Mouse (Mus musculus) testis, adult 2 months (tissue): ENCODE results near the gene Defb48. TPM values are rescaled to one million over a fixed set of nuclear protein-coding genes. Genes with fewer than 3 reads are reported as not detected.

Experiments
- H3K27ac ChIP-seq: fragments of 200-500 bp; 2 replicates; pipeline ENCODE4 v1.5.1; 2012; ENCODE audit warnings: low read depth, low read length; ENCODE audit not compliant: control insufficient read depth, insufficient read depth
- H3K27me3 ChIP-seq: fragments of 200-500 bp; 2 replicates; pipeline ENCODE4 v1.6.1; 2012; ENCODE audit warnings: mild to moderate bottlenecking, low read length, moderate library complexity; ENCODE audit not compliant: control insufficient read depth, insufficient read depth
- H3K36me3 ChIP-seq: fragments of 200-500 bp; 2 replicates; pipeline ENCODE4 v1.6.1; 2012; ENCODE audit warnings: mild to moderate bottlenecking, low read length; ENCODE audit not compliant: control insufficient read depth, insufficient read depth
- H3K4me1 ChIP-seq: fragments of 200-500 bp; 2 replicates; pipeline ENCODE4 v1.6.1; 2012; ENCODE audit warnings: low read length; ENCODE audit not compliant: control insufficient read depth, insufficient read depth
- H3K4me3 ChIP-seq: fragments of 200-500 bp; 2 replicates; pipeline ENCODE4 v1.5.1; 2012; ENCODE audit warnings: low read depth, mild to moderate bottlenecking, low read length, moderate library complexity, mixed read lengths; ENCODE audit not compliant: control insufficient read depth
- CTCF ChIP-seq: fragments of 200-500 bp; IDR thresholded peaks from 2 replicates; pipeline ENCODE4 v1.5.1; 2012; ENCODE audit warnings: low read depth, mild to moderate bottlenecking, inconsistent platforms, low read length, moderate library complexity; ENCODE audit not compliant: control insufficient read depth, insufficient read depth, insufficient replicate concordance
- POLR2A ChIP-seq: fragments of 200-500 bp; IDR thresholded peaks from 2 replicates; pipeline ENCODE4 v1.6.1; 2012; ENCODE audit warnings: low read depth, mild to moderate bottlenecking, inconsistent platforms, low read length, moderate library complexity; ENCODE audit not compliant: control insufficient read depth
- polyA plus RNA-seq: library from polyadenylated mRNA; depleted of rRNA; stranded (reverse); fragments of >200 nt; gene quantifications from 2 replicates; pipeline ENCODE4 v1.2.3, GENCODE M21; 2012

The Defb48 gene
- polyA plus RNA-seq, 1 experiment: not detected

DNA sequence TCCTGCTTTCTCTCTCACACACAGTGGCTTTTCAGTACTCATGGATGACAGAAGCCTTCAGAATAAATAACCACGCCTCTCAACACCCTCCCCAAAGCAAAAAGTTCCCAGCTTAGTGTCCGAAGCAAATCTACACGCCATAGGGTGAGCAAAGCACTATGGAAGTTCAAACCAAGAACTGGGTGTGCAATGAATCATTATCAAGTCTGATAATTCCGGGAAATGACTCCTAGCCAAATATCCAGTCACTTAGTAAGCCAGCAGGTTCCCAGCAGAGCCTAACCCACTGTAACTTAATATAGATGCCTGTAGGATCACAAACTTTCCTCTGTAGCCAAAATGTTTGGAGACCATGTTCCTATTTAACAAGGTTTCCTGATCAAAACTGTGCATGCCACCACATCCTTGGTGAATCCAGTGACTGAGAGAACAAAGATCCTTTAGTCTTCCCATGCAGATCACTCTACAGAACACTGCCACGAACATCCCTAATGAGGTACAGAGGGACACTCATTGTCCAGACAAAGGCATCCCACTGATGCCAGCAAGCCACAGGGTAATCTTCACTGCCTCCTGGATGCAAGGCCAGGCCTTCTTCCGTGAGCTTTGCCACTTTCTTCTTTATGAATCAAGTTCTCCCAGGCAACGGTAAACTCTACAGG, 7.7 kb upstream of the Defb48 start:
- H3K4me1 ChIP-seq: no peaks in the 10 kb centered on the region
- H3K27me3 ChIP-seq: no peaks in the 10 kb centered on the region
- TF ChIP-seq POLR2A (no peak), CTCF (no peak)
- H3K4me3 ChIP-seq: no peak overlapping the region
- no peak overlapping the region for H3K27ac ChIP-seq
- no peaks in the 10 kb centered on the region for H3K36me3 ChIP-seq

DNA sequence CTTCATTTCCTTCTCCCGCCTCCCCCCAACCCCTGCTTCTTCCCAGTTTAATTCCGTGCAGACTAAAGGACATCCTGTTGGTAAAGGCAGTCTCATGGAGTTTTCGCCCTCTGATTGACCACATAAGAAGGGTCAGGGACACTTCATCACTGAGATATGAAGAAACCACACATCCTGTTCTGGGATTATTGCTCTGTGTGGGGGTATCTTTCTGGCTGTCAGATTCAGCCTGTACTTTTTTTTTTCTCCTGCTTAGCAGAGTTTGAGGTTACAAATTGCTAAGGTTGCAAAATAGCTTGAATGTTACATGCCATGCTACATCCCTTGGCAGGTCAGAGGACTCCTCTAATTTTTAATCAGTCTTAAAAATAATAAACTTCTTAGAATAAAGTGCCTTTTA, 7.0 kb upstream of the Defb48 start:
- Histone ChIP-seq H3K4me1 (no peaks in the 10 kb centered on the region), H3K36me3 (no peaks in the 10 kb centered on the region), H3K4me3 (no peak overlapping the region), H3K27me3 (no peaks in the 10 kb centered on the region), H3K27ac (no peak overlapping the region)
- no peak for TF ChIP-seq POLR2A
- no peak for TF ChIP-seq CTCF

DNA sequence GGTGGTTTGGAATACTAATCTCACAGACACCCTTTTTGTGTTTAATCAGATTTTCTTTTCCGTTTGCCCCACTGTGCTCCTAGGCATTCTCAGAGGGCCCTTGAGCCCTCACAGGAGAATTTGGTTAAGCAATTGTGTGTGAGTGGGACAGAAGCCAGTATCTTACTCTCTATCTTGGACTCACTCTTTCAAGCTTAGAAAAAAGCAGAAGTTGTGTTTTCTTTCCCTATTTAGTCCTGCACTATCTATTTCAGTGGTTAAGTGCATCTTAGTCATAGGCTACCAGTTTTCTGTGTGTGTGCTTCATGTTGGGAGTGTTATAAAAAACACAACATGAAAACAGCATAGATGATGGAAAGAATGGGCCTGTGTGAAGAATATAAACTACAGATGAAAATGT, 4.5 kb downstream of the Defb48 start:
- TF ChIP-seq CTCF (no peak), POLR2A (no peak)
- H3K27me3 ChIP-seq: no peaks in the 10 kb centered on the region
- no peak overlapping the region for H3K4me3 ChIP-seq
- no peak overlapping the region for H3K27ac ChIP-seq
- H3K36me3 ChIP-seq: no peaks in the 10 kb centered on the region
- H3K4me1 ChIP-seq: no peaks in the 10 kb centered on the region; the same call in 1 of the 2 replicates

DNA sequence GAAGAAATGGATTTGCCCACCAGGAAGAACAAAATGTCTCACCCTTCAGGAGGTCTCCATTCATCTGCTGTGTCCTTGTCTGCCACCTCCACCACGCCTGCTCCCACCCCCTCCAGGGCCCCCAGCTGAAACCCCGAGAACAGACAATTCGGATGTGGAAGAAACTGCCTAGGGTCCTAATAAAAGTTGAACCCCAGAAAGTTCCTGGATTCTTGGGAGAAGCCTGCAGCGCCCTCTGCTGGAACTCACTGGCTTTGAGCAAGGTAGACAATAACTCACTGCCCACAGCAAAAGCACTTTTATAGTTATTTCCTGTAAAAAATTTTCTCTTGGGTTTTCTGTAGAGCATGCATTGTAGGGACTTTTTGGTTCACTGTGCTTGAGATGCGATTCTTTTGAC, 9.3 kb downstream of the Defb48 start:
- Histone ChIP-seq H3K36me3 (no peaks in the 10 kb centered on the region), H3K27ac (no peak overlapping the region), H3K4me1 (no peaks in the 10 kb centered on the region; the same call in 1 of the 2 replicates), H3K4me3 (no peak overlapping the region), H3K27me3 (no peaks in the 10 kb centered on the region)
- peak; percentile 25; the same call in 1 of the 2 replicates for TF ChIP-seq CTCF
- TF ChIP-seq POLR2A: no peak

DNA sequence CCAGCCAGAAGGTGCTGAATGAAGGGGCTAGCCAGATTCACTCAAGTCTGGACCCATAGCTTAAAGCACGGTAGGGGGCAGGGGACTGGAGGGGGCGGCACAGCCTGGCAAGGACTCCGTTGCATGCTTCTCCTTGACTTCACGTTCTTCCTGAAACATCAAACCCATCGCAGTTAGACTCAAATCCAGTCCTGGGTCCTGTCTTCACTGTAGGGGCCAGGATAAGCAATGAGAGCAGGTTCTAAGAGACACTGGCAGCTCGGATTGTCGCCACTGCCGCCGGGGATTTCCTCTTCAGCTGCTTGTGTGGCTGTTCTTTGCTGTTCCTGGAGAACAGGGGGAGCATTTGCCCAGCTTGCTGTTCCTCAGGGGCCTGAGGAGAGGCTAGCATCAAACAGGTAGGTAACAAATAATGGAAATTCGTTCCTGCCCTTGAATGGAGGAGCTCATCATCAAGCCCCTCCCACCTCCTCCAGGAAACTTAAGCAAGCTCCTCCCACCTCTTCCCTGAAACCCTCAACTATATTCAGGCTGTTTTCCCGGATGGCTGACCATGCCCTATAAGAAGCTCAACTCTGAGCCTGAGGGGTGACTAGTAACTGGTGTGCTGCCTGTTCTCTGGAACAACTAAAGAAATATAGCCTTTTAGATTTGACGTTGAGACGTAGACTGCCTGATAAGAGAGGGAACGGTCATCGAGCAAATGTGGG, 18.3 kb downstream of the Defb48 start:
- TF ChIP-seq POLR2A (no peak), CTCF (no peak)
- Histone ChIP-seq H3K27ac (no peak overlapping the region), H3K4me1 (peaks cover 2% of the 10 kb centered on the region; the same call in 1 of the 2 replicates), H3K36me3 (no peaks in the 10 kb centered on the region), H3K4me3 (no peak overlapping the region), H3K27me3 (no peaks in the 10 kb centered on the region)

DNA sequence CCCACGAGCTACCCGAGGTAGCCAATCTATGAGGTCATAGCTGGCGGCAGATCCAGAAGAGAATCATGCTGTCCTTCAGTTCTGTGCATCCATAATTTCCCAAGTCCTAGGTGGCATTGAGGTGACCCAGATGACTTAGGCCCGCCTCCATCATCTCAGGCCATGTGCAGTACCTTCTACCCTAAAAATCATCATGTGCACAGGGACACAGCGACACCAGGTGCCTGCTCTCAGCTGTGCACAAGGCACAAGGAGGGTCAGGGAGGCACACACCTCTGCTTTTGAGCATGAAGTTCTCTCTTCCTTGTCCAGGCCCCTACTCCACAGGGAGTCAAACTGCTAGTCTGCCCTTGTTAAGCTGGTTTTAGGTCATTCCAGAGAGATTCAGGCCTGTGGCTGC, 19.0 kb downstream of the Defb48 start:
- Histone ChIP-seq H3K36me3 (no peaks in the 10 kb centered on the region), H3K27me3 (no peaks in the 10 kb centered on the region), H3K4me1 (peaks cover 2% of the 10 kb centered on the region; the same call in 1 of the 2 replicates), H3K4me3 (no peak overlapping the region), H3K27ac (no peak overlapping the region)
- TF ChIP-seq CTCF (no peak; the same call in 1 of the 2 replicates), POLR2A (no peak)

DNA sequence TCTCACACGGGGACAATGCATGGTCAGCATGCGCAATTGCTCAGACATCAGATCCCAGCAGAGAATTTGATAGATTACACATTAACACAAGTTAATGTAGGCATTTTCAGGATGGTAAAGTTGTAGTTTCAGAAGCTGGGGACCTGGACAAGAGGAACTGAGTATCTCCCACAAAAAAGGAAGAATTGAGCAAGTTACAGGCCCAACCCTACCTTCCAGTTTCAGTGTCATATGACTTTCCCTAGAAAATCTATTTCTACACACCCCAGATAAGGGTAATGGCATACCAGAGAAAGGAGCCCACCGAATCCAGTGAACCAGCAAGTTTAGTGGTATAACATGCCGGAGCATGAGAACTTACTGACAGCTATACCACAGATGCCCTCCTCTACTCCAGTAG, 20.7 kb downstream of the Defb48 start:
- Histone ChIP-seq H3K27ac (no peak overlapping the region), H3K4me3 (no peak overlapping the region), H3K4me1 (peaks cover 2% of the 10 kb centered on the region; the same call in 1 of the 2 replicates), H3K36me3 (no peaks in the 10 kb centered on the region), H3K27me3 (no peaks in the 10 kb centered on the region)
- TF ChIP-seq CTCF (no peak), POLR2A (no peak)

DNA sequence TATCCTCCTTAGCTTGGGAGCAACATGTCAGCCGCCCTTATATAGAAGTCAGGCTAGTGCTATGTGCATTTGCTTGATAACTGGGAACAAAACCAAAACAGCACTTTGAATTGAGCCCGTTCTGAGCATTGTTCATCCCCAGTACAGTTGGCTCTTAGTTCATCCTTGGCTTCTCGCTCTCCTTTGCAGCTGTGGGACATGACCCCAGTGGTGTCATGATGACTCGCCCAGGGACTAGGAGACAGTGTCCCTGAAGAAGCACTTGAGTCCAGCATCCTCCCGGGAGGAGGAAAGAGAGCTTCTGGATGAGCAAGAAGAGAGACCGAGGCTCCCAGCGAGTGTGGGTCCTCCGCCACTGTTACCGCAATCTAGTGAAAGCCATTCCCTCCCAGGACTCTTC, 28.2 kb downstream of the Defb48 start:
- TF ChIP-seq POLR2A (no peak), CTCF (no peak)
- H3K36me3 ChIP-seq: no peaks in the 10 kb centered on the region; the same call in 1 of the 2 replicates
- H3K27ac ChIP-seq: no peak overlapping the region
- H3K4me3 ChIP-seq: no peak overlapping the region
- H3K4me1 ChIP-seq: no peaks in the 10 kb centered on the region
- no peaks in the 10 kb centered on the region for H3K27me3 ChIP-seq
